13 mouse cellular contexts compared by ENCODE assay signal in the genomic region with DNA sequence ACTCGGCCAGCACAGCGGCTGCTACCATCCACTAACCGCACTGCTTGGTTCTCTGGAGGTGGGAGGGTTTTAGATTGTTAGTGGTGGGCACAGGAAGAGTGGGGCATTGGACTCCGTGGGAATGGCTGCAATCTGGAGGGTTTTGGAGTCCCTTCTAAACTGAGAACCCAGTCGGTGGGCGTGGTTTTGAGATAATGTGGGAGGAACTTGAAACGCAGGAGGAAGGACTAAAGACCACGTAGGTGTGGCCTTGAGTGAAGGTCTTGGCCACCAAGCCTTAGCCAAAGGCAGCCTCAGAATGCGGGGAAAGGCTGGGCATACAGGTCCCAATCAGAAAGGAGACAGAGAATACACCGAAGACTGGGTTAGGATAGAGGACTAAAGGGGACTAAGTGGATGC. TPM values are rescaled to one million over a fixed set of nuclear protein-coding genes. Genes with fewer than 3 reads are reported as not detected.
"Had no signal": no experiment of that assay in that cellular context is flagged by ENCODE, and none has a peak within 500 bp of the region (broad histone marks: within the 10 kb centered on the region; RNA-seq: fewer than 3 reads in every experiment).

No protein-coding gene starts in this region.

- ATAC-seq: lung, postnatal 0 days; midbrain, embryonic 16.5 days had no signal

- H3K4me2 ChIP-seq: limb, embryonic 13.5 days; stomach, embryonic 15.5 days had no signal

- H3K27me3 ChIP-seq: stomach, embryonic 15.5 days had no signal

- DNase-seq: kidney, postnatal 10 days; lung, adult 18-20 months; lung, postnatal 4 days; right cerebral cortex, postnatal 14 days; thymus, postnatal 4 days had no signal

- H3K9me3 ChIP-seq: limb, embryonic 13.5 days; midbrain, embryonic 10.5 days; stomach, embryonic 15.5 days had no signal

- H3K9ac ChIP-seq: limb, embryonic 13.5 days; liver, embryonic 14.5 days; stomach, embryonic 15.5 days had no signal

- H3K27ac ChIP-seq: limb, embryonic 13.5 days; liver, embryonic 14.5 days; midbrain, embryonic 10.5 days; stomach, embryonic 15.5 days had no signal

- H3K36me3 ChIP-seq: limb, embryonic 13.5 days; midbrain, embryonic 10.5 days; stomach, embryonic 15.5 days had no signal

- H3K4me1 ChIP-seq: midbrain, embryonic 10.5 days; stomach, embryonic 15.5 days had no signal

- H3K4me3 ChIP-seq: limb, embryonic 13.5 days; midbrain, embryonic 10.5 days; stomach, embryonic 15.5 days had no signal

RNA-seq across cellular contexts. Expression of a gene that starts 31.3 kb away (rescaled TPM):
- polyA plus RNA-seq: limb, embryonic 13.5 days; liver, embryonic 14.5 days; lung, postnatal 0 days; midbrain, embryonic 10.5 days; midbrain, embryonic 16.5 days; neural tube, embryonic 14.5 days had no signal

RNA-seq across cellular contexts. Expression of a gene that starts 59.8 kb away (rescaled TPM):
- total RNA-seq: left cerebral cortex, postnatal 36 days had no signal
- polyA plus RNA-seq: midbrain, embryonic 10.5 days had no signal
